Mouse (Mus musculus) limb, embryonic 11.5 days (tissue): ENCODE measurements around the gene Nrgn. TPM values are rescaled to one million over a fixed set of nuclear protein-coding genes. Genes with fewer than 3 reads are reported as not detected.

Experiments
- ATAC-seq: fragments of 200-750 bp; cut with Nextera tagmentation; 2 replicates; pipeline ENCODE4 v1.8.0; 2017; ENCODE audit warnings: low read depth; ENCODE audit not compliant: insufficient number of reproducible peaks, low FRiP score, low TSS enrichment
- DNase-seq: peaks from one replicate; pipeline ENCODE4 v3.0.0-alpha.2; 2015; ENCODE audit warnings: low spot score
- H3K27ac ChIP-seq: fragments of 300-500 bp; sonication (generic); replicated peaks from 2 replicates; pipeline ENCODE4 v1.5.1; 2014; ENCODE audit warnings: low read depth, mild to moderate bottlenecking, low read length
- H3K27me3 ChIP-seq: fragments of 300-500 bp; sonication (generic); 2 replicates; pipeline ENCODE4 v1.6.1; 2014; ENCODE audit warnings: mild to moderate bottlenecking, low read length, mixed read lengths; ENCODE audit not compliant: control insufficient read depth, insufficient read depth
- H3K36me3 ChIP-seq: fragments of 300-500 bp; sonication (generic); 2 replicates; pipeline ENCODE4 v1.6.1; 2014; ENCODE audit warnings: mild to moderate bottlenecking, low read length, moderate library complexity, mixed read lengths; ENCODE audit not compliant: control insufficient read depth, insufficient read depth
- H3K4me1 ChIP-seq: fragments of 300-500 bp; sonication (generic); 2 replicates; pipeline ENCODE4 v1.6.1; 2014; ENCODE audit warnings: low read length, mixed read lengths; ENCODE audit not compliant: control insufficient read depth, insufficient read depth
- H3K4me2 ChIP-seq: fragments of 300-500 bp; sonication (generic); 2 replicates; pipeline ENCODE4 v1.6.1; 2014; ENCODE audit warnings: low read depth, mild to moderate bottlenecking, moderate library complexity; ENCODE audit not compliant: severe bottlenecking
- H3K4me3 ChIP-seq: fragments of 300-500 bp; sonication (generic); 2 replicates; pipeline ENCODE4 v1.5.1; 2014; ENCODE audit warnings: low read depth, low read length
- H3K9ac ChIP-seq: fragments of 300-500 bp; sonication (generic); 2 replicates; pipeline ENCODE4 v1.6.1; 2014; ENCODE audit warnings: mild to moderate bottlenecking, low read length
- H3K9me3 ChIP-seq: fragments of 300-500 bp; sonication (generic); 2 replicates; pipeline ENCODE4 v1.6.1; 2016; ENCODE audit warnings: low read length; ENCODE audit not compliant: control insufficient read depth
- WGBS: fragments of 180-500 bp; shearing (Covaris S2); extraction: QIAGEN DNeasy Blood & Tissue Kit; methylation state at CpG from one replicate; pipeline ENCODE4 v1.1.7; 2014; 5-methylcytosine and 5-hydroxymethylcytosine counted together
- polyA plus RNA-seq: library from polyadenylated mRNA; unstranded; fragments of >200 nt; fragmentation: Nextera tagmentation; extraction: Ambion mirVana; gene quantifications from 2 replicates; pipeline ENCODE4 v1.2.1, GENCODE M21; 2014

Nrgn gene
- polyA plus RNA-seq, 1 experiment from 2014 or later: 2.6 TPM

- Histone ChIP-seq H3K9ac (no peak overlapping the region), H3K36me3 (no peaks in the 10 kb centered on the region), H3K4me3 (no peak overlapping the region), H3K27ac (no peak overlapping the region), H3K4me2 (no peak overlapping the region), H3K9me3 (no peaks in the 10 kb centered on the region), H3K27me3 (peaks cover 35% of the 10 kb centered on the region), H3K4me1 (peaks cover 3% of the 10 kb centered on the region; the same call in 1 of the 2 replicates)
- no peak for ATAC-seq
- no peak for DNase-seq
- 64% methylated on average over 1 of the region's 1 CpGs for WGBS
These were observed 5.8 kb downstream of the Nrgn start for GRCm38 (mm10) chr9:37546889-37547288.

DNA sequence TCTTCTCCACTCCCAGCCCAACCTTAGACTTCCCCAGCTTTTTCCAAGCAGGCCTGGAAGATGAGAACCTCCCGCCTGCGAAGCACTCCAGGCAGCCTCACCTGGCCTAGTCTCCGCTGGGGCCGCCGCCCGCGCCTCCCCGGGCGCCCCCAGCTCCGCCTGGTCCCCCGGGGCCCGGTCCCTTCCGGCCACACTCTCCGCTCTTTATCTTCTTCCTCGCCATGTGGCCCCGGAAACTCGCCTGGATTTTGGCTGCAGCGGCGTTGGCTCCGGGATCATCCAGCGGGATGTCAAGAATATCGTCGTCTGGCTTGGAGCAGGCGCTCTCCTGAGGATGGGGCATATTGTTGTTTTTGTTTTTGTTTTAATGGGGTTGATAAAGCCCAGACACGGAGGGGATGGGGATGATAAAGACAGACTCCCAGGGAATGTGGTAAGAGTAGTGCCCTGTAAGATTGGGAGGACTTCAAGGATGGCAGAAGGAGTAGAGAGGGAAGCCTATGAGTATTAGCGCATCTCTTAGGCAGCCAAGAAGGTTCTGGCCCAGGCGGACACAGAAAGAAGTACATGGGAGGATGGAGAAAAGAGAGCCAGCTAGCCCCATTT lies 6.8 kb downstream of the Nrgn start:
- no peak overlapping the region for H3K4me3 ChIP-seq
- no peaks in the 10 kb centered on the region for H3K4me1 ChIP-seq
- H3K27me3 ChIP-seq: peaks cover 30% of the 10 kb centered on the region
- H3K4me2 ChIP-seq: no peak overlapping the region
- 7% methylated on average over 27 of the region's 27 CpGs for WGBS
- H3K27ac ChIP-seq: no peak overlapping the region
- H3K9ac ChIP-seq: no peak overlapping the region
- DNase-seq (no peak), ATAC-seq (no peak)
- H3K9me3 ChIP-seq: no peaks in the 10 kb centered on the region
- H3K36me3 ChIP-seq: no peaks in the 10 kb centered on the region

- DNase-seq (peak; percentile 41), ATAC-seq (0 out of 2 replicates have a peak, but pooled peaks have one; percentile 33)
- Histone ChIP-seq H3K27me3 (peaks cover 22% of the 10 kb centered on the region), H3K4me1 (no peaks in the 10 kb centered on the region), H3K27ac (no peak overlapping the region), H3K4me2 (peak overlapping the region; percentile 47), H3K9me3 (no peaks in the 10 kb centered on the region), H3K9ac (no peak overlapping the region), H3K36me3 (no peaks in the 10 kb centered on the region), H3K4me3 (peak overlapping the region; percentile 17; the same call in 1 of the 2 replicates)
- WGBS: 3% methylated on average over 16 of the region's 17 CpGs
These were observed 7.5 kb downstream of the Nrgn start for GRCm38 (mm10) chr9:37545166-37545610.

GRCm38 (mm10) chr9:37544447-37545165 lies 8.1 kb downstream of the Nrgn start:
- H3K9ac ChIP-seq: no peak overlapping the region
- WGBS: 2% methylated on average over 29 of the region's 29 CpGs
- H3K27ac ChIP-seq: no peak overlapping the region
- no peaks in the 10 kb centered on the region for H3K36me3 ChIP-seq
- peaks cover 21% of the 10 kb centered on the region for H3K27me3 ChIP-seq
- peak; percentile 42; the same call in 1 of the 2 replicates for ATAC-seq
- H3K9me3 ChIP-seq: no peaks in the 10 kb centered on the region
- H3K4me3 ChIP-seq: peak overlapping the region; percentile 17
- peak; percentile 79 for DNase-seq
- H3K4me2 ChIP-seq: peak overlapping the region; percentile 47
- H3K4me1 ChIP-seq: no peaks in the 10 kb centered on the region

GRCm38 (mm10) chr9:37543869-37544440 lies 8.7 kb downstream of the Nrgn start:
- DNase-seq: no peak
- H3K27ac ChIP-seq: no peak overlapping the region

GRCm38 (mm10) chr9:37541851-37542642 lies 10.7 kb downstream of the Nrgn start:
- H3K4me1 ChIP-seq: no peaks in the 10 kb centered on the region
- H3K4me3 ChIP-seq: no peak overlapping the region
- H3K27ac ChIP-seq: no peak overlapping the region
- H3K36me3 ChIP-seq: no peaks in the 10 kb centered on the region
- ATAC-seq: no peak
- H3K4me2 ChIP-seq: no peak overlapping the region
- H3K27me3 ChIP-seq: peaks cover 18% of the 10 kb centered on the region
- H3K9ac ChIP-seq: no peak overlapping the region
- H3K9me3 ChIP-seq: no peaks in the 10 kb centered on the region
- DNase-seq: no peak
- WGBS: 70% methylated on average over 7 of the region's 7 CpGs

More at GRCm38 (mm10) chr9:37543869-37544440, 8.7 kb downstream of the Nrgn start:
- peak overlapping the region; percentile 47 for H3K4me2 ChIP-seq
- H3K4me1 ChIP-seq: no peaks in the 10 kb centered on the region
- H3K9ac ChIP-seq: no peak overlapping the region
- H3K27me3 ChIP-seq: peaks cover 18% of the 10 kb centered on the region
- no peaks in the 10 kb centered on the region for H3K9me3 ChIP-seq
- ATAC-seq: peak; percentile 18; the same call in 1 of the 2 replicates
- no peaks in the 10 kb centered on the region for H3K36me3 ChIP-seq
- H3K4me3 ChIP-seq: peak overlapping the region; percentile 17
- 25% methylated on average over 12 of the region's 12 CpGs for WGBS

DNA sequence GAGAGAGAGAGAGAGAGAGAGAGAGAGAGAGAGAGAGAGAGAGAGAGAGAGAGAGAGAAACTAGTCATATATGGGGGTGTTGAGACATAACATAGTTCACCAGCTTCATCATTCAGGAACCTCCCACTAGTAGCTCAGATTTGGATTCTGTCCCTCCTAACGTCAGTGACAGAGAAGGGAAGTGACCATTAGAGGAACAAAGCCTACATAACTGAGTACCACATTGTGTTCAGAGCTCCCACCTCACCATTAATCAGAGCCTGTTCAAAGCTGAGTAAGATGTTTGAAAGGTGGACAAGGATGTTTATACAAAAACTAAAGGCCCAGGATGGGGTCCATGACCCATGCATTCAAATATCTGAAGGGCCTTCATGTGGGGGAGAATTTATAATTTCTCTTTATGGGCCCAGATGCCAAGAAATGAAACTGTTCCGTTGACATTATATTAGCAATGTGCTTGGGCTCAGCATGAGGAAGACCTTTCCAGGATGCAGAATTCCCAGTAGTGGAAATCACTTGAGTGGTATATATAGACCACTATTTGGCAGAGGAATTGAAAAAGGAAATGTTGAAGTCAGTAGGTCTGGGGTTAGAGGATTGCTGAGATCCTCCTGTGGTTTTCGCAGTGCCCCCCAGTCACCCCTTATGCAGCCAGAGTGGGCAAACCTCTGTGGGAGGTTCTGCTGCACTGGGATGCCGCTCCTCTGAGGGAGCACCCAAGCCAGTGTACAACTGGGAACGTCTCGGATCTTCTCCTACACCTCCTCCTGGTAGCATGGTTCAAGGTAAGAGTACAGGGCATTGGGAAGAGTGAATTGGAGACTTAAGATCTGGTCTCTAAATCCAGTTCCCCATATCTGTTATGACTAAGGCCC lies 11.8 kb downstream of the Nrgn start:
- WGBS: 86% methylated on average over 6 of the region's 6 CpGs
- DNase-seq: no peak

More for the DNA sequence above, 11.8 kb downstream of the Nrgn start:
- Histone ChIP-seq H3K27ac (no peak overlapping the region), H3K4me1 (no peaks in the 10 kb centered on the region), H3K9me3 (no peaks in the 10 kb centered on the region), H3K36me3 (no peaks in the 10 kb centered on the region), H3K4me2 (no peak overlapping the region), H3K27me3 (peaks cover 11% of the 10 kb centered on the region), H3K4me3 (no peak overlapping the region), H3K9ac (no peak overlapping the region)
- no peak for ATAC-seq
